Mouse (Mus musculus) hindbrain, embryonic 15.5 days (tissue): ENCODE results near the gene Serpinb6c. TPM values are rescaled to one million over a fixed set of nuclear protein-coding genes. Genes with fewer than 3 reads are reported as not detected.
"Not testable (repeated sequence)": the region's sequence is repeated elsewhere in the genome, so short reads cannot be mapped to it uniquely, and the experiment has no call there.

ENCODE experiments used
- ATAC-seq: fragments of 200-750 bp; cut with Nextera tagmentation; 2 replicates; pipeline ENCODE4 v1.8.0; 2017; ENCODE audit warnings: low read depth, moderate number of reproducible peaks, moderate TSS enrichment; ENCODE audit not compliant: low FRiP score
- H3K27ac ChIP-seq: fragments of 300-500 bp; sonication (generic); replicated peaks from 2 replicates; pipeline ENCODE4 v1.5.1; 2015; ENCODE audit warnings: mild to moderate bottlenecking, inconsistent platforms
- H3K27me3 ChIP-seq: fragments of 300-500 bp; sonication (generic); 2 replicates; pipeline ENCODE4 v1.6.1; 2015; ENCODE audit warnings: control low read depth, inconsistent platforms
- H3K36me3 ChIP-seq: fragments of 300-500 bp; sonication (generic); 2 replicates; pipeline ENCODE4 v1.6.1; 2015; ENCODE audit warnings: control low read depth, inconsistent platforms
- H3K4me1 ChIP-seq: fragments of 300-500 bp; sonication (generic); replicated peaks from 2 replicates; pipeline ENCODE4 v1.6.1; 2015; ENCODE audit warnings: control low read depth, inconsistent platforms
- H3K4me2 ChIP-seq: fragments of 300-500 bp; sonication (generic); 2 replicates; pipeline ENCODE4 v1.6.1; 2015; ENCODE audit warnings: moderate library complexity, mild to moderate bottlenecking, inconsistent platforms
- H3K4me3 ChIP-seq: fragments of 300-500 bp; sonication (generic); 2 replicates; pipeline ENCODE4 v1.5.1; 2015; ENCODE audit warnings: mild to moderate bottlenecking, inconsistent platforms
- H3K9ac ChIP-seq: fragments of 300-500 bp; sonication (generic); 2 replicates; pipeline ENCODE4 v1.6.1; 2015; ENCODE audit warnings: inconsistent platforms
- H3K9me3 ChIP-seq: fragments of 300-500 bp; sonication (generic); 2 replicates; pipeline ENCODE4 v1.6.1; 2016; ENCODE audit warnings: control low read depth, inconsistent platforms
- WGBS: fragments of 180-500 bp; shearing (Covaris S2); methylation state at CpG from one replicate; pipeline ENCODE4 v1.1.7; 2015; 5-methylcytosine and 5-hydroxymethylcytosine counted together
- polyA plus RNA-seq: library from polyadenylated mRNA; unstranded; fragments of >200 nt; fragmentation: Nextera tagmentation; extraction: Ambion mirVana; gene quantifications from 2 replicates; pipeline ENCODE4 v1.2.1, GENCODE M21; 2015

The Serpinb6c gene
- polyA plus RNA-seq: 0.14 and 0.20 TPM in 2 replicates

DNA sequence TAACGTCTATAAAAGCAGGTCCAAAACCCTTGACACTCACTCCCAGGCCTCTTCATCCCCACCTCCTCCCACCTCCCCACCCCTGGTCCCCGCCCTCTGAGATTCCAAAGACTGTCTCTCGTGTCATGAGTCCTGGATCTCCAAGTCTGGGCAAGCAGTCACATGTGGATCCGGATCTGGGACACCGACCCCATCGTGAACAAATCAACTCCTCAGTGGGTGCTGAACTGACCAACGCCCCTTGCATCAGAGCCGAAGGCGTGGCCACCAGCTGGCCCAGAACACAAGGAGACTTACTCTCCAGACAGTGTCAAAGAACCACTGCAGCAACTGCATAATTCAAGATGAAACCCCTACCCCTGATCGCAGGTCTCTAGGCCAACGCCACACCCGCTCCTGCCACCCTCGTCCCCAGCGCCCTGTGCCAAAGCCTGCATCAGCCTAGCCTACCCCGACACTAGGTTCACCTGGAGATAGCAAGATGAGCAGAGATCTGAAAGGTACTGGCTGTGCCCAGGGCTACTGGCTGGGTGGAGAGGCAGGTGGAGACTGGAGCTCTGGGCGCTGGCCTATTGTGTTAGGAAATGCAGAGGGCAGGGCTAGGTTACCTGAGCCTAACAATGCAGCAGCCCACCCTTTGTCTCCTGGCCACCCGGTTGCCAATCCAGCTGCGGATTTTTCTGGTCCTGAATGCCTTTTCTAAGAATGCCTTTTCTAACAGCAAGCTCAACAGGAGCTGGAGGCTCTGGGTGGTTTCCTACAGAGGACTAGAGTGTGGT is at the start of gene Serpinb6c:
TSS of gene Serpinb6c (minus strand) at position 533 of the 779 bp plus-strand sequence.
- no peak for ATAC-seq
- Histone ChIP-seq H3K9me3 (no peaks in the 10 kb centered on the region), H3K4me1 (no peaks in the 10 kb centered on the region), H3K27ac (no peak within 1 kb of the TSS), H3K4me3 (no peak within 1 kb of the TSS), H3K36me3 (no peaks in the 10 kb centered on the region), H3K9ac (no peak within 1 kb of the TSS), H3K27me3 (no peaks in the 10 kb centered on the region), H3K4me2 (no peak within 1 kb of the TSS)
- 79% methylated on average over 18 of the region's 18 CpGs for WGBS

DNA sequence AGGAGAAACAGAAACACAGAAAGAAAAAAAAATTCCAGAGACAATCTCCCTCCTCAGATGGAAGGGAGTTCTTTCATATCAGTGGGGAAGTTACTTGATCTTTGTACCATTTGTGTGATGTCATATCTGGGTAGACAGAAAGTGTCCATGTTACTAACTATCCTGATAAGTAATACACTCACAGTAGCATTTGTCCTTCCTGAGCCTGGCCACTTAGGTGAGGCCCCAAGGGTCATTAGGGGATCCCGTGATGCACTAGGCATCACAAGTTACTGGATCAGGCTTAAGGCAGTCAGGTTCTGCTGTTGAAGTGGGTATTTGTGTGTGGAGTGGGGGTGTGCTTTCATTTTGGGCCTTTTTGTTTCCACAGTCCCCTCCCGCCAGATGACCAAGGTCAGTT is 47.4 kb upstream of the Serpinb6c start:
- H3K36me3 ChIP-seq: no peaks in the 10 kb centered on the region
- H3K4me3 ChIP-seq: no peak overlapping the region
- no peaks in the 10 kb centered on the region for H3K27me3 ChIP-seq
- H3K4me1 ChIP-seq: no peaks in the 10 kb centered on the region
- ATAC-seq: no peak
- no peak overlapping the region for H3K9ac ChIP-seq
- H3K4me2 ChIP-seq: no peak overlapping the region
- H3K27ac ChIP-seq: no peak overlapping the region
- WGBS: 96% methylated on average over 2 of the region's 2 CpGs
- no peaks in the 10 kb centered on the region for H3K9me3 ChIP-seq

DNA sequence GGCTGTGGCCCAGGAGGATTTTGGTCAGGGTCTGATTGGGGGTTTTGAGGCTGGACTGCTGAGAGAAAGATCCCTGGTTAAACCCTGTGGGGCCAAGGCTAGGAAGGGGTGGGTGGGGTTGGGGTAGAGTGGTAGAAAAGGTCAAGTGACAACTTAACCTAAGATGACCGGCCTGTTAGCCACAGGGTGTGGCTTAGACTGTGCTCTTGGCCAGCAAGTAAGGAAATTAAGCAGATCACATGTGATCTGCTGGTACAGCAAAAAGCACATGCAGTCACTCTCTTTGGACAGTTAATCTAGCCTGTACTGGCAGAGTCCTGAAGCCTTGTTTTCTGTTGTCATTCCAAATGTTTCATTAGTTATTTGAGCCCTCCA is 46.6 kb upstream of the Serpinb6c start:
- no peak overlapping the region for H3K4me2 ChIP-seq
- H3K27ac ChIP-seq: no peak overlapping the region
- no peak overlapping the region for H3K4me3 ChIP-seq
- no peaks in the 10 kb centered on the region for H3K4me1 ChIP-seq
- H3K9ac ChIP-seq: no peak overlapping the region
- no peaks in the 10 kb centered on the region for H3K27me3 ChIP-seq
- ATAC-seq: no peak
- no peaks in the 10 kb centered on the region for H3K36me3 ChIP-seq
- no peaks in the 10 kb centered on the region for H3K9me3 ChIP-seq
- 71% methylated on average over 1 of the region's 1 CpGs for WGBS

DNA sequence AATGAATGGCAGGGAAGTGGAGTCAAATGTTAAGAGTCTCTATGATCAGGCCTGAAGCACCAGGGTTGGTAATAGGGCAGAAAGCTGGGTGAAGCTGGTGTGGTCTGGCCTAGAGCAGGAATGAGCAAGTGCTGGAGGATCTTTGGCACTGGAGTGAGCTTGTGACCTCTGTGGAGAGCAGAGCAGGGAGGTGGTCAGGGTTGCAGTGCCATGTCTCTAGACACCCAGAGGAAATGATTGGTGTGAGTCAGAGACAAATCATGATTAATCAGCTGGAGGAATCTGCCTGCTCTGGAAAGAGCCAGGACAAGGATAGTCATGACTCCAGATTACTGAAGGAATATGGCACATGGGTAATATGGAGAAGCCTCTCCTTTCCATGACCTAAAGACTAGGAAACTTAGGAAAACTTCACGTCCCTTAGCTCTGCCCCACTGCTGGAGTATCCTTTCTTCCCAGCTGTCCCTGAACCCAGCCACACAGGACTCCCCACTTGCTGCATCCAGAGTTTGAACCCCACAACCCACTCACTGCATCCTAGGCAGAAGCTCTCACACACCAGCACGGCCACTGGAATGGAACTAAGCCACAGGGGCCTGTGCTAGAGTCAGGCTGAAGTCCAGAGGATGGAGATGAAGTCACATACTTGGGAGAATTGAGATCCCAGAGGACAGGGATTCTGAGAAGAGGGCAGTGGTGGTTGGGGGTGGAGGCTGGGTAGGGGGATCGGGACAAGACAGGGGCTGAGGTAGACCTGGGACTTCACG is 46.0 kb upstream of the Serpinb6c start:
- no peaks in the 10 kb centered on the region for H3K9me3 ChIP-seq
- no peaks in the 10 kb centered on the region for H3K4me1 ChIP-seq
- no peak overlapping the region for H3K4me2 ChIP-seq
- no peak overlapping the region for H3K4me3 ChIP-seq
- no peak overlapping the region for H3K9ac ChIP-seq
- no peaks in the 10 kb centered on the region for H3K36me3 ChIP-seq
- no peak overlapping the region for H3K27ac ChIP-seq
- no peak for ATAC-seq
- no peaks in the 10 kb centered on the region for H3K27me3 ChIP-seq
- WGBS: 92% methylated on average over 4 of the region's 4 CpGs

DNA sequence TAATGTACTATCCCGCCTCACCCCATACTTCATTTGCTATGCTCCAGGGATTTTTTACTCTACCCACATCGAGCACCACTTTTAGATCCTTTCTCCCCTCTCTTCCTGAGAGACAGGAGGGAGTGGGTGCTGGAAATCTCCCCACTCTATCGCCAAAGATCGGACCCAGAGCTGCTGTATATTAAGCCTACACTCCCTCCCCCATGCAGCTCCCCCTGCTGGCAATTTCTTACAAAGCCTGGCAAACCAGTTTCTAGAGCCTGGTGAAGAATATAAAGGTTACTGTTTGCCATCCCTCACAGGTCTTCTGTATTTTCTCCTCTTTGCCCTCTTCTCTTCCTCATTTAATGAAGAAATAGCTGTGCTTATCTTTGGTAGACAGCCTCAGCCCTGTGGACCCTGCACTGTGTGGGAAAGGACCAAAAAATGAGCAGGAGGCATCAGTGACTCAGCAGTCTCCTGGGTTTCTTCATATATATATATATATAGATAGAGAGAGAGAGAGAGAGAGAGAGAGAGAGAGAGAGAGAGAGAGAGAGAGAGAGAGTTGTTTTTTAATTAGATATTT is 36.8 kb upstream of the Serpinb6c start:
- ATAC-seq: no peak
- no peaks in the 10 kb centered on the region for H3K27me3 ChIP-seq
- WGBS: 51% methylated on average over 4 of the region's 4 CpGs
- H3K9me3 ChIP-seq: no peaks in the 10 kb centered on the region
- H3K4me1 ChIP-seq: no peaks in the 10 kb centered on the region
- H3K4me2 ChIP-seq: no peak overlapping the region
- no peaks in the 10 kb centered on the region for H3K36me3 ChIP-seq
- H3K9ac ChIP-seq: no peak overlapping the region
- H3K27ac ChIP-seq: no peak overlapping the region
- no peak overlapping the region for H3K4me3 ChIP-seq

DNA sequence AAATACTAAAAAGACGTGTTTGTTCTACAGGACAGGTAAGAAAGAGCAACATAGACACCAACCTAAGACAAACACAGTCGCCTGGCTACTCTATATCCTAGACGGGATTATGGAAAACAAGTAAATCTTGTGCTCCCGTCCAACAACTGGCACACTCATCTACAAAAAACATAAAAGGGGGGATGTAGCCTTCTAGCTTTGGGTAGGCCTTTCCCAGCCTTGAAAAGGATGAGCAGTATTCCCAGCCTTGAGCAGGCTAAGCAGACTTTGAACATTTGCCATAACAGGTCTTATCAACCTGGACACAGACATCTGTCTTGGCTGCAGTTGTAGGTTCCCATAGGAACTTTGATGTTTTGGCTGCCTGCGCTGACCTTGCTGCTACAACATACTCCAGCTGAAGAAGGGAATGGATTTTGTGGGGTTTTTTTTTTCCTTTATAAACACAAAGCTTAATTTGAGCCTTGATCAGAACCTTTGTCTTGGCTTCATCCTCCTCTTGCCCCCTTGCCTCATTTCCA is 35.8 kb upstream of the Serpinb6c start:
- no peak overlapping the region for H3K4me2 ChIP-seq
- WGBS: 92% methylated on average over 5 of the region's 5 CpGs
- no peaks in the 10 kb centered on the region for H3K36me3 ChIP-seq
- H3K27ac ChIP-seq: no peak overlapping the region
- no peaks in the 10 kb centered on the region for H3K27me3 ChIP-seq
- no peak for ATAC-seq
- H3K4me1 ChIP-seq: 0 out of 2 replicates have a peak, but pooled peaks cover 3% of the 10 kb centered on the region
- H3K4me3 ChIP-seq: no peak overlapping the region
- H3K9ac ChIP-seq: no peak overlapping the region
- H3K9me3 ChIP-seq: no peaks in the 10 kb centered on the region

DNA sequence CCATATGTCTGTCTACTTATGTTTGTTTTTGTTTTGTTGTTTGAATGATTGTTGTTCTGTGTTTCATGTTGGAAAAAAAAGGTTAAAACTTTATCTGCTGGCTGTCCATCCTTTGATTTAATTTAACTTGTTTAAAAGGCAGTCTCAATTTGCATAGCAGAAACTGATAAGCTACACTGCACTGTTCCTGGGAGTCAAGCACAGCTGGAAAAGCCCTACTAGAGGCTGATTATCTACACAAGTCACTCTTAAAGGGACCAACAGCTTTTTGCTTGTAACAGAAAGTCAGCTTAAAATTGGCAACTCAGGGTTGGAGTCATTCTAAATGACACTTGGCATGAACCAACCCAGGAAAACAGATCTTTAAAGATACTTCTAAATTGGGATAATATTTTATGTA is 32.1 kb upstream of the Serpinb6c start:
- not testable (repeated sequence) for H3K27me3 ChIP-seq, H3K27ac ChIP-seq, H3K4me2 ChIP-seq, H3K9me3 ChIP-seq, H3K4me3 ChIP-seq, H3K9ac ChIP-seq, H3K36me3 ChIP-seq, ATAC-seq
- H3K4me1 ChIP-seq: peaks cover 10% of the 10 kb centered on the region

DNA sequence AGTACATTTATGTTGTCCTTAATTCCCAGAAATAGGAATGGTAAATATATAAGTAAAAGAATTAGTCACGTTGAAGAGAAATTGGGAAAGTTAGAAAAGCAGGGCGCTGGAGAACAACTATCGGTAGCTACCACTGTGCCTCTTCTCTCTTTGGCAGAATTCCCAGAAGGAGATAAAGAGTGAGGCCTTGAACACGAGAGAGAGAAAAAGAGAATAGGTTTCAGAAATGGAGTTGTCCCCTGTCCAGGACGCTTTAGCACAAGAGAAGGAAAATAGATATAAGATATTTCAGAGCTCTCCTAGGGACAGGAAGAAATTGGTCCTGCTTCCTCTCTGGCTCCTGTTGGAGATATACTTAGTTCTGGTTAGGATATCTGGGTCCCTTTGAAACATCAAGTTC is 31.6 kb upstream of the Serpinb6c start:
- WGBS: 70% methylated on average over 5 of the region's 5 CpGs
- peaks cover 10% of the 10 kb centered on the region for H3K4me1 ChIP-seq
- no peak overlapping the region for H3K9ac ChIP-seq
- no peak overlapping the region for H3K4me3 ChIP-seq
- no peaks in the 10 kb centered on the region for H3K27me3 ChIP-seq
- H3K27ac ChIP-seq: no peak overlapping the region
- no peak overlapping the region for H3K4me2 ChIP-seq
- ATAC-seq: no peak
- H3K9me3 ChIP-seq: no peaks in the 10 kb centered on the region
- no peaks in the 10 kb centered on the region for H3K36me3 ChIP-seq

DNA sequence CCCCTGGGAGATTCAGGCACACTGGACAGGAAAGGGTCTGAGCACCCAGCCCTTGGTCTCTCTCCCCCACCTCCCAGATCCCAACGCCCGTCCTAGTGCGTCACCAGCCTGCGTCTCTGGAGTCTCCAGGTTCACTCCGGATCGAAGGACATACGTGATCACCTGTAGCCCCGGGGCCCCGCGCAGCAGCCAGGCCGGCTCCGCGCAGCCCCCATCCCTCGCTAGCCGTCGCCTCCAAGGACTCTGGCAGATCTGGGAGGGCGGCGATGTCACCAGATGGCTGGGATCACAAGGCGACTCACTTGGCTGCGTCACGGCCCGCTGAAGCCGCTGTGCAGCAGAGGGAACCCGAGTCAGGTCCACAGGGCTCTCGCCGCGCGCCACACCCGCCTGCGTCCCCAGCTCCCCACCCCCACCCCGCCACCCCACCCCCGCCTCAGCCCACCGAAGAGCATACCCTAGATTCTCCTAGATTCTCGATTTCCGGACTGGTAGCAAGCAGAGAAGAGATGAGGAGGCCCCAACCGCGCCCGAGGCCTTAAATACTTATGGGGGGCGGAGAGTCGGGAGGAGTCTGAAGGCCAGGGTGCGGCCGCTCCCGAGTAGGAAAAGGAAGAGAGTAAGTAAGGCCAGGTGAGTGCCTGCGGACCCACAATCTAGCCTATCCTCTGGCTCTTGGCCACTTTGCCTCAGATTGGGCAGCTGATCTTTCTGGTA is 30.1 kb upstream of the Serpinb6c start:
- H3K4me3 ChIP-seq: peak overlapping the region; percentile 78
- peaks cover 10% of the 10 kb centered on the region for H3K4me1 ChIP-seq
- H3K36me3 ChIP-seq: no peaks in the 10 kb centered on the region
- H3K27ac ChIP-seq: no peak overlapping the region; the same call in 1 of the 2 replicates
- no peaks in the 10 kb centered on the region for H3K27me3 ChIP-seq
- peak overlapping the region; percentile 91 for H3K4me2 ChIP-seq
- peak overlapping the region; percentile 80 for H3K9ac ChIP-seq
- H3K9me3 ChIP-seq: no peaks in the 10 kb centered on the region
- peak; percentile 92 for ATAC-seq
- 1% methylated on average over 36 of the region's 44 CpGs for WGBS

DNA sequence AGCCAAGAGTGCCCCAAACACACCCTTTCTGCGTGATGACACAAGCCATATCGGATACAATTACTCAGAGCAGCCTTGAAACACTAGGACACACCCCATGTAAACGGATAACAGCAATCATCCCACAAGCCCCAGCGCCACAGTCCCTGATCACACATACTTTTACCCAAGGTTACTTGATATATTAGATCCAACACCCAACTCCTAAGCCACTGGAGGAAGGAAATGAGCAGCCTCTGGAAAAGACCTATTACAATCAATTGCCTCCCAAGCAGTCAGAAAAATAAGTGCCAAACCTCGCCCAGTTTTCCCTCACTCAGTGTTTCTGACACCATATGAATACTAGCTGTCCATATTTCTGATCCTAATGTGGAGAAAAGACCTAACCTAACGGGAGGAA is 29.2 kb upstream of the Serpinb6c start:
- no peaks in the 10 kb centered on the region for H3K9me3 ChIP-seq
- no peak overlapping the region for H3K27ac ChIP-seq
- H3K27me3 ChIP-seq: no peaks in the 10 kb centered on the region
- peak overlapping the region; percentile 78; the same call in 1 of the 2 replicates for H3K4me3 ChIP-seq
- H3K36me3 ChIP-seq: peaks cover 3% of the 10 kb centered on the region; the same call in 1 of the 2 replicates
- WGBS: 83% methylated on average over 6 of the region's 6 CpGs
- no peak for ATAC-seq
- H3K4me1 ChIP-seq: peaks cover 10% of the 10 kb centered on the region
- no peak overlapping the region for H3K9ac ChIP-seq
- H3K4me2 ChIP-seq: peak overlapping the region; percentile 91

DNA sequence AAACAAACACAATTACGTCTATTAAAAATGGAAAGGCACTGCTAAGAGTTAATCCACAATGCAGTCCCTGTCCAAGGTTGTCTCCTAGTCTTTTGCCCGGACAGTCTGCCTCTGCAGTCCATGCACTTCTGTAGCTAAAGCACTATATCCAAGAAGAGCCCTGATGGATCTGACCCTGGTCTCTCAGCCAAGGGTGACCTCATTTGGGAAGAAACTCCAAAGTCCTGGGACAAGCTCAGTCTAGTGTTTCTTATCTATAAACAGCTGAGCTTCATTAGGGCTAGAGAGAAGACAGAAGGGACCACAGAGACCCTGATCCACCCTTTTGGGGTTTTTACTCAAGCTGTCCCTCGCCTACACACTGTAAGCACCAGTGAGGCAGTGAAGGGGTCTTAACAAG is 25.4 kb upstream of the Serpinb6c start:
- Histone ChIP-seq H3K27ac (no peak overlapping the region), H3K4me1 (peaks cover 4% of the 10 kb centered on the region), H3K36me3 (peaks cover 3% of the 10 kb centered on the region; the same call in 1 of the 2 replicates), H3K9ac (no peak overlapping the region), H3K4me3 (no peak overlapping the region), H3K27me3 (no peaks in the 10 kb centered on the region), H3K9me3 (no peaks in the 10 kb centered on the region), H3K4me2 (no peak overlapping the region)
- no peak for ATAC-seq
- WGBS: 89% methylated on average over 3 of the region's 3 CpGs
